Mouse (Mus musculus) heart, adult 9 months (tissue): ENCODE results near the gene Kpna7.
"Not testable (repeated sequence)": the region's sequence is repeated elsewhere in the genome, so short reads cannot be mapped to it uniquely, and the experiment has no call there.

Experiments used
- DNase-seq, 2 experiments: peaks; one replicate each; pipeline ENCODE4 v3.0.0; 2022; ENCODE audit warnings: low spot score in 2 of 2

Gene Kpna7

DNA sequence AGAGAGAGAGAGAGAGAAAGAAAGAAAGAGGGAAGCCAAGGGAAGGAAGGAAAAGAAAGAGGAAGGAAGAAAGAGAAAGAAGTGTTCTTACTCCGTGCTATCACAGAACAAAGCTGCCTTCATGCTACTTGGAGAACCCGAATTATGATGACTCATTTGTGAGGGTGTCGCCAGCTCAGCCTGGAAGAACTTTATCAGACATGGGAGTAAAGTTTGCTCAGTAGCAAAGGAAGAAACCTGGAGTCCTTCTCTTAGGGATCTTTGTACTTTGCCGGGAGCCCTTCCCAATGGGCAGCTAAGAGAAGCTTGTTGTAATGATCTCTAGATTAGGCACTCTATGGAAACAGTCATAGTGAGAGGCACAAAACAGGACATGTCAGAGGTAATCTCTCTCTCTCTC is 18.9 kb upstream of the Kpna7 start:
- peak in 1 of 2 experiments; percentile 22 for DNase-seq

GRCm38 (mm10) chr5:145101451-145101850 is 17.6 kb upstream of the Kpna7 start:
- not testable (repeated sequence) for DNase-seq

DNA sequence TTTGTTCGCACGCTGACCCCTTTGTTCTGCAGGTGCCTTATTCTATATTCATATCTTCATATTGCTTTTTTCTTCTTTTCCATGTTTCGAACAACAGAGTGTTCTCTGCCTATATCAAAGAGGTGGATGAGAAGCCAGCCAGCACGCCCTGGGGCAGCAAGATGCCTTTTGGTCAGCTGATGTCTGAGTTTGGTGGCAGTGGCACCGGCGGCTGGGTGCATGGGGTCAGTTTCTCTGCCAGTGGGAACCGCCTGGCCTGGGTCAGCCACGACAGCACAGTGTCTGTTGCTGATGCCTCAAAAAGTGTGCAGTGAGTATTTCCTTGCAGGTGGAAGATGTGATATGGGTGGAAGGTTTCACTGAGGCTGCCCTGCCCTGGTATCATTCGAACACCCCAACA is 17.1 kb upstream of the Kpna7 start:
- no peak for DNase-seq

DNA sequence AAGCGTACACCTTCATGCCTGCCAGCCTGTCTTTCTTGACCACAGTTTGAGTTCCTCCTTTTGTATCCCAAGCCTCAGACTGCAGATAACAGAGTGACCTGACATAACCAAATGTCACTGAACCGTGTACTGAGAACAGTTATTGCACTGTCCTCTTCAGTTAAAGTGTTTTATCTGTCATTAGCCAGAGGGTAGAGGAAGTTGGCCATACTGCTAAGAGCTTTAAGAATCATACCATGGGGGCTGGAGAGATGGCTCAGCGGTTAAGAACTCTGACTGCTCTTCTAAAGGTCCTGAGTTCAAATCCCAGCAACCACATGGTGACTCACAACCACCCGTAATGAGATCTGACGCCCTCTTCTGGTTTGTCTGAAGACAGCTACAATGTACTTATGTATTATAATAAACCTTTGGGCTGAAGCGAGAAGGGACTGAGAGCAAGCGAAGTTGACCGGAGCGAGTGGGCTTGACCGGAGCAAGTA is 14.6 kb upstream of the Kpna7 start:
- no peak for DNase-seq

DNA sequence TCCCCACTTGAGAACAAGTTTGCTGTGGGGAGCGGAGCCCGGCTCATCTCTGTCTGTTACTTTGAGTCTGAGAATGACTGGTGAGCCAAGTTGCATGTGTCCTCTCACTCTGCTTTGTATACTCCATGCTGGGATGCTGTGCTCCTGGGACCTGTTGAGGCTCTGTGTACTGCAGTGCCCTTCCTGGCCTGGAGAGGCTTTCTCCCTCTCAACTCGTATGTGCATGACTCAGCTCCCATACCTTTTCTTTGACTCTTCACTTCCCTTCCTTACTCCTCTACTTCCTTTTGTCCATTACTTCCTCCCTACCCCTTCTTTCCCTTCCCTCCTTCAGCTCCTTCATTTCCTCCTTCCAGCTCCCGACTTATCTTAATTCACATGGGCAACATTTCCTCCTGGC is 12.4 kb upstream of the Kpna7 start:
- no peak for DNase-seq

- DNase-seq, result no peak
Observed at GRCm38 (mm10) chr5:145089878-145090277, 6.0 kb upstream of the Kpna7 start.

GRCm38 (mm10) chr5:145088186-145088585 is 4.4 kb upstream of the Kpna7 start:
- DNase-seq, result no peak

- DNase-seq, result no peak
Observed at GRCm38 (mm10) chr5:145084822-145085221, 992 bp upstream of the Kpna7 start.

GRCm38 (mm10) chr5:145083201-145083600 is 629 bp downstream of the Kpna7 start:
- not testable (repeated sequence) for DNase-seq

DNA sequence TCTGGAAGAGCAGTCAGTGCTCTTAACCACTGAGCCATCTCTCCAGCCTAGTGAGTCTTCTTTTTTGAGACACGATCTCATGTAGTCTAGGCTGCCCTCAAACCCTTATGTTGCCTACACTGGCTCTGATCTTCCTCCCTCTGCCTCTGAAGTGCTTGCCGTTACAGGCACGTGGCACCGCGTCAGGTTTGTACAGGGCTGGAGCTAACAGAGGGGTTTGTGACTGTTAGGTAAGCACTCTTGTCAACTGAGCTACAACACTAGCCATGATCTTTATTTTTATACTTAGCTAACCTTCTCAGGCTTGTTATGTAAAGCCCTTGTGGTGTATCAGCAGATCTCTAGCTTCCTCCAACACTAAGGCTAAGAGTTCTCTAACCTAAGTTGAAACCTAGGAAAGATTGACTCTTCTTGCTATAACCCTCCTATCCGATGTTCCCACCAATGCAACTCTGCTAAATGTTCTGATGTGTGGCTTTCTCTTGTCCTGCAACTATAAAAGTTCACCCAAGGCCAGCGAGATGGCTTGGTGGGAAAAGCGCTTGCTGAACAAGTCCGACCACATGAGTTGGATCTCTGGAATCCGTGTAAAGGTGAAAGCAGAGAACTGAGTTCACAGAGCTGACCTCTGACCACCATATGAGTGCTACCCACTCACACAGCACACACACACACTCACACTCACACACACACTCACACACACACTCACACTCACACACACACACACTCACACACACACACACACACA is 1.8 kb downstream of the Kpna7 start:
- DNase-seq, result no peak

DNA sequence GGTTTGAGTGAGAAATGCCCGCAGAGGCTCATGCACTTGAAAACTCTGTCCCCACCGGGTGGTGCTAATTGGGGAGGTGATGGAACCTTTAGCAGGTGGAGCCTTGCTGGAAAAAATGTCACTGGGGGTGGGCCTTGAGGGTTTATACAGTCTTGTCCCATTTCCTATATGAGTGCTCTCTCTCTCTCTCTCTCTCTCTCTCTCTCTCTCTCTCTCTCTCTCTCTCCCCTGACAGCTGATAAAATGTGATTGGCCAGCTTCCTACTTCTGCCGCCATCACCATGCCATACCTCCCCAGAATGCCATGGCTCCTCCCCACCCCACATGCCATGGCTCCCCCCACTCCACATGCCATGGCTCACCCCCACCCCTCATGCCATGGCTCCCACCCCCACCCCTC is 8.7 kb downstream of the Kpna7 start:
- no peak for DNase-seq

DNA sequence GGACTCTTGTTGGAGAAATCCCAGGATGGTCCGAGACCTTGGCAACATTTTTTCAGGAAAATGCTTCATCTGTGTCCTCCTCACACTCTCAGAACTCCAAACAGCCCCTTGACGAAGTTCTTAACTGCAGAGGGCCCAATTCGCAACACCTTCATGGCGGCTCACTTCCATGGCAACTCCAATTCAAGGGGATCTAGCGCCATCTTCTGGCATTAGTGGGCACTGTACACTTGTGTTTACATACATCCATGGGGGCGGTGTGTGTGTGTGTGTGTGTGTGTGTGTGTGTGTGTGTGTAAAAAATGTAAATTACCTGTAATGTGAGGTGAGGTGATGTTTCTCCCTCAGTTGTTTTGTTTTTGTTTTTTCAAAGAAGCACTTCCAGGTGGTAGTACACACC is 12.5 kb downstream of the Kpna7 start:
- DNase-seq, result no peak

DNA sequence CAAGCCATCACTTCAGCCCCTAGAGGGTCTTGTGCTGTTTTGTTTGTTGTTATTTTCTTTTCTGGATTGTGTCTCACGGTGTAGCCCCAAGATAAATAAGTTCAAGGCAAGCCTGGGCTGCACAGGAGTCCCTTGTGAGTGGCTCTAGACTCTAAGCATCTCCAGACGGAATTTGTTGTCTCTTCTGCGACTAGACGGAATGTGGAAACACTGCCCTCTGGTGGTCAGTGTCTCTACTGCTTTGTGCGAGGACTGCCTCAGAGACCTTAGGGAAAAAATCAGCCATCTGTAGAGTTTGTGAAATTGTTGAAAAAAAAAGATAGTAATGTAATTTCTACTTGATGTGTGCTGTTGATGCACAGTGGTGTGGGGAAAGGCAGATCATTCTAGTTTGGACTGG is 14.1 kb downstream of the Kpna7 start:
- DNase-seq, result peak; percentile 13 to 33

DNA sequence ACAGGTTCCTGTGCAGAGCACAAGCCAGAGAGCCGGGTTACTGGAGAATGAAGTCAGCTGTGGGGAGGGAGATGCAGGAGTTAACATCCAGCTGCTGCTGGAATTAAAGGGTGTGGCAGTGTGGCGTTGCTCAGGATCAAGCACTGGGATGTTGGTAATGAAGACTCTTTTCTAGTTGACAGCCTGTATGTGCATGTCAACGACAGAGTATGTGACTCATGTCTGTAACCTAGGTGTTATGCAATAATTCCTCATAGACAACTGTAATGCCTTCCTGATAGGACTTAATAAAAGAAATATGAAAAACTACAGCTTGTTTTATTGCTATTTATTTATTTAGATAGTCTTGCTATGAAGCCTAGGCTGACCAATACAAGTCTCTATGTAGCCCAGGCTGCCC is 15.0 kb downstream of the Kpna7 start:
- DNase-seq, result no peak

DNA sequence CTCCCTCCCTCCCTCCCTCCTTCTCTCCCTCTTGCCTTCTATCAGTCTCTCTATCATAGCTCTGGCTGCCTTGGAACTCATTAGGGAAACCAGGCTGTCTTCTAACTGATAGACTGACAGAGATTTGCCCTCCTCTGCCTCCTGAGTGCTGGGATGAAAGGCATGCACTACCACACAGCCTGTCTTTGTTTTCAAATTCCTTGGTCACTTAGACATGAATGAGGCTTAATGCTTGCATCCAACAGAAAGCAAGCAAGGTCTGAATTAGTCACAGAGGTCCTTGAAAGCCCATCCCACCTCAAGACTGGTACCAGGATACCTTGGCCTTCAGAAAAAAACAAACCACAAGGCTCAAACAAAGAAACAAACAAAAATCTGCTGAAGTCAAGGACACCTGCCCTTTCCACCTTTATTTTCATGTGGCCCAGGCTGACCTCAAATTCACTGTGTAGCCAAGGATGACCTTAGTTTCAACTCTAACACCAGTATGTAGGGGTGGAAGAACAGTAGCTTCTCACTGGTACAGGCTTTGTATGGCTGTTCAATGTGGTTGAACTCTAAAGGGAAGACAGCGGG is 19.0 kb downstream of the Kpna7 start:
- no peak for DNase-seq

DNA sequence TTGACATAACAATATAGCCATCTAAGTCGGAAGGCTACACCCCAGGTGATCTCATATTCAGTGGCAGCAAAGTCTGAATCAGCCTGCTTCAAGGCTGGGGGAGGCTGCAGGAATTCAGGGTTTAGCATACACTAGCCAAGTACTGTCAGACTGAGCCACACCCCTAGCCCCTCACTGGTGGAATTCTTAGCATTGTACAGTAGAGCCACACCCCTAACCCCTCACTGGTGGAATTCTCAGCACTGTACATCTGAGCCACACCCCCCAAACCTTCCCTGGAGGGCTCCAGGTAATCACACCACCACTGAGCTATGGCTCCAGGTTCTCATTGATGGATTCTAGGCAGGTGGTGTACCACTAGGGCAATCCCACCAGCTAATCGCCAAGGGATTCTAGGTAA is 24.3 kb downstream of the Kpna7 start:
- DNase-seq, result no peak

DNA sequence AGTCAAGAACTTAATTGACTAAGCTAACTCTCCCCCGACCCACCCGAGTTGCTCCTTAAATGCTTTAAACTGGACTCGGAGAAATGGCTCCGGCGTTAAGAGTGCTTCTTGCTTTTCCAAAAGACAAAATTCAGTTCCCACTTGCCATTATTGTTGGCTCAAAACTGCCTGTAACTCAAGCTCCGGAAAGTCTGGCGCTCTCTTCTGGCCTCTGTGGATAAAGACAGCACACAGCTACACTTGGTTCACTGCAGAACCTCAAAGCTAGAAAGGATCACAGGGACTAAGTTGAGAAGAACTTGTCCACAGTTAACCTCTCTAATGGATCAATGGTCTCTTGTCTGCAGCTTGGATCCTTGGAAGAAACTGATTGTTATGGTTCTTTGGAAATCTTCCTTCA is 25.1 kb downstream of the Kpna7 start:
- DNase-seq, result no peak

GRCm38 (mm10) chr5:145057907-145058306 is 25.9 kb downstream of the Kpna7 start:
- DNase-seq, result no peak

DNA sequence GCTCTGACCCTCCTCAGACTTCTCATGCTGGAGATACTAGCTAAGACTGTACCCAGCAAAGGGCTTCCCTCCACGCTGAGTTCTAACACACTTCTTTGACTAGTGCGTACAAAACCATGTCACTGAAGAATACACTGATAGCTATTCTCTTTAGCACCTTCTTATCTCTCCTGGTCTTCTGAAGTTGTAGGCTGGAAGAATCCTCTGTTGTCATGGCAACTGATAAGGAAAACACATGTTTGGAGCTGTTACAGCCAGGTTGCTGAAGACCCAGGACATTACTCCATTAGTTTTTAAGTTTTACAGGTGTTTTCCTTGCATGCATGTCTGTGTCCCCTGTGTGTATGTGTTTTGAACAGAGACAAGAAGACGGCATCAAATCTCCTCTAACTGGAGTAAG is 29.6 kb downstream of the Kpna7 start:
- DNase-seq, result not testable (repeated sequence)

GRCm38 (mm10) chr5:145042690-145043089 is 41.1 kb downstream of the Kpna7 start, which contains the start of gene 1700018F24Rik:
Gene 1700018F24Rik (plus strand): TSS chr5:145042990.
- peak in 1 of 2 experiments; percentile 1 for DNase-seq

DNA sequence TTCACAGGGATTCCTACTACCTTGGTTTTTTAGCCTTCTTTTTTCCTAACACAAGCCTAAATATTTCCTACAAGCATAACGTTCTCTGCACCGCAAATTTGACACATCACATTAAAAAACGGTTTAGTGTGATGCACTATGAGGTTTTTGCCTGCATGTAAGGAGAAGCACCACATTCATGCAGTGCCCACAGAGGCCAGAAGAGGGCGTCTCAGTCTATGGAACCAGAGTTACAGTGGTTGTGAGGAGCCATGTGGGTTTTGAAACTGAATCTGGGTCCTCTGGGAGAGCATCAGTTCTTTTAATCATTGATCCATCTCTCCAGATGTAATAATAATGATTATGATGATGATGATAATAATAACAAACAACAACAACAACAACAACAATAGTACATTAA is 42.2 kb downstream of the Kpna7 start:
- DNase-seq, result no peak

- peak; percentile 5 to 12 for DNase-seq
Observed at GRCm38 (mm10) chr5:145032391-145032790, 51.4 kb downstream of the Kpna7 start, which contains the start of gene Gm4871. Gene Gm4871 (minus strand): TSS chr5:145032754.

GRCm38 (mm10) chr5:145030476-145030875 is 53.4 kb downstream of the Kpna7 start:
- not testable (repeated sequence) for DNase-seq
